Mouse (Mus musculus): ENCODE data around the gene Gm49355. TPM values are rescaled to one million over a fixed set of nuclear protein-coding genes. Genes with fewer than 3 reads are reported as not detected.
"Not testable (repeated sequence)": the region's sequence is repeated elsewhere in the genome, so short reads cannot be mapped to it uniquely, and the experiment has no call there.

Gm49355 gene
- total RNA-seq (2015; ENCODE audit: low replicate concordance) (not detected in 2 replicates), total RNA-seq (2017; ENCODE audit: low replicate concordance) (not detected in 2 replicates)

- ATAC-seq (replicated peaks; ENCODE audit: low FRiP score, poor library complexity, severe bottlenecking), result no peak
These were observed at the start of gene Gm49355 for GRCm38 (mm10) chr14:12283641-12284040. Gene Gm49355, plus strand, starts transcription at chr14:12283976.

GRCm38 (mm10) chr14:12243726-12244125, 40.0 kb upstream of the Gm49355 start:
- ATAC-seq (replicated peaks; ENCODE audit: low FRiP score, poor library complexity, severe bottlenecking), result no peak

DNA sequence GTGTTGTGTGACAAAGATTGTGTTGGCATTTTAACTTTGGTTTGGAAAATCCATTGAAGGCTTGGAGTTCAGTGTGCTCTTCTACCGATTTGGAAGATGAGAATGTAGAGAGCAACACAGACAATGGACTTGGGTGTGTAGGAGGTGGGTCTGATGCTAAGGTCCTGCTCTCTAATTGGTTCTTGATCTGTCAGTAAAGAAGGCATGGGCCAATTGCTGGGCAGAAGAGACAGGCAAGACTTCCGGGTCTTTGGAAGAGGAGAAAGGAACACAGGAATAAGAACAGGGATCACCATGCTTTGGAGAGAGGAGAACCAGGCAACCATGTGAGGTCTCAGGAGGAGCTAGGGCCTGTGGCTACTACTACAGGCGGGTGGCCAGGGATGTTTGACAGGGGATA, 7.7 kb upstream of the Gm49355 start:
- ATAC-seq (replicated peaks; ENCODE audit: low FRiP score, poor library complexity, severe bottlenecking), result no peak

GRCm38 (mm10) chr14:12284141-12284912, 551 bp downstream of the Gm49355 start, which contains the start of gene 3830406C13Rik:
Gene 3830406C13Rik, plus strand, starts transcription at chr14:12284173.
- ATAC-seq (replicated peaks; ENCODE audit: low FRiP score, poor library complexity, severe bottlenecking), result peak; percentile 96

GRCm38 (mm10) chr14:12289747-12290146, 6.0 kb downstream of the Gm49355 start:
- ATAC-seq (replicated peaks; ENCODE audit: low FRiP score, poor library complexity, severe bottlenecking), result not testable (repeated sequence)

DNA sequence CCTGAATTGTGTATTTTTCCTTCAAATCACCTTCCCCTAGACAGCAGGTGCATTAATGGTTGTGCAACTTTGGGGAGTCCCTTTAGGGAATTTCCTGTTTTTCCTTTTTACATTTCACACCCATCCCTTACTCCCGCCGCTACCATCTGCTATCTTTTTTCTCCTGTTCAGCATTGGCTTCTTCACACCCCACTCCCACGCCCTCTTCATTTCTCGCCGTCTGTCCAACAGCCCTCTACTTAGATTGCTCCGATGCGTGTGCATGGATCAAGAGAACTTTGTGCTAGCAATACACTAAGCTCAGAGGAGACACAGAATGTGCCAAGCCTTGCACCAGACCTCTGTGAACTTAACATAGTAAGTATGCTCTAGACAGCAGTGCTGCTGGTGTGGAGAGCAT, 12.6 kb downstream of the Gm49355 start:
- no peak for ATAC-seq (replicated peaks; ENCODE audit: low FRiP score, poor library complexity, severe bottlenecking)

- no peak for ATAC-seq (replicated peaks; ENCODE audit: low FRiP score, poor library complexity, severe bottlenecking)
These were observed 15.4 kb downstream of the Gm49355 start for GRCm38 (mm10) chr14:12299171-12299570.

GRCm38 (mm10) chr14:12299654-12300053, 15.9 kb downstream of the Gm49355 start:
- ATAC-seq (replicated peaks; ENCODE audit: low FRiP score, poor library complexity, severe bottlenecking), result no peak

DNA sequence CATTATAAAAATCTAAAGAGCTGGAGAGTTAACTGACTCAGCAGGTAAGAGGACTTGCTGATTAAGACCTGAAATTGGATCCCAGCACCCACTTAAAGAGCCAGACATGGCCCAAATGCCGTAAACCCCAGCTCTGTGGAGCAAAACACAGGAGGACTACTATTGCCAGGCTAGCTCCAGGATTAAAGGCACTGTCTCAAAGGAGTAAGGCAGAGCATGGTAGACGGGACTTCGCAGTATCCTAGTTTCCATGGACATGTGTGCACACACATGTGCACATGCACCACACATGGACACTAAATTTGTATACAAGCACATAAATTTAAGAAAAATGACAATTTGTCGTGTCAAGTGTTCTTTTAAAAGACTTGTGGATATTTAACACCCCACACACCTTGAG, 16.5 kb downstream of the Gm49355 start:
- ATAC-seq (replicated peaks; ENCODE audit: low FRiP score, poor library complexity, severe bottlenecking), result no peak

DNA sequence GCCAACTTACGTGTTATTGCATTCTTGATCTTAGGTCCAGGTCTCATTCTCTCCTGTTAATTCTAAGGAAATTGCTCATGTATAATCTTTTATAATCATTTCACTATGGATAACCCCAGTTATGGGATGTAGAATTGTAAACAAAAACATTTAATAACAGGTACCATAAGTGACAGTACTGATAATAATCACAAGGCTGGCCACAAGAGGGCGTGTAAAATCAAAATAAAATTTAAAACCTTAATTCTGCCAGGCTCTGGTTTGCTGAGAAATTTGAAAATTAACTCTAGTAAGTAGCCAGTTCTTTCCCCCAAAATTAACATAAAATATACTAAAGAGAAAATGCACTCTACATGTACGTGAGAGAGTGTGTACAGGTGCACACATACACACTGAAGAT, 16.9 kb downstream of the Gm49355 start:
- no peak for ATAC-seq (replicated peaks; ENCODE audit: low FRiP score, poor library complexity, severe bottlenecking)

GRCm38 (mm10) chr14:12303106-12303505, 19.3 kb downstream of the Gm49355 start:
- ATAC-seq (replicated peaks; ENCODE audit: low FRiP score, poor library complexity, severe bottlenecking), result no peak

DNA sequence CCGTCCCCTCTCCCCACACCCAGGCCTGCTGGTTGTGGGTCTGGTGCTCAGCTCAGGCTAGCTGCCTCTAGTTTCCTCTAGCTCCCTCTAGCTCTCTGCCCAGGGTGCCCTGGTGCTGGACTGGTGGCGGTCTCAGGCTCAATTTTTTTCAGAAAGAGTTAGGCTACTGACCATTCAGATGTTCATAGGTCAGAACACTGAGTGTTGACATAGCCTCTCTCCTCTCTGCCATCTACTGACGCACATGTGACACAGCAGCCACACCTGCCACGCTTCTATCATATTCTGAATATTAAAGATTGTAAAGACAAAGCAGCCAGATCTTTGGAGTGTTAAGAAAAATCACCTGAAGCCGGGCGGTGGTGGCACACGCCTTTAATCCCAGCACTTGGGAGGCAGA, 49.8 kb downstream of the Gm49355 start:
- ATAC-seq (replicated peaks; ENCODE audit: low FRiP score, poor library complexity, severe bottlenecking), result no peak

DNA sequence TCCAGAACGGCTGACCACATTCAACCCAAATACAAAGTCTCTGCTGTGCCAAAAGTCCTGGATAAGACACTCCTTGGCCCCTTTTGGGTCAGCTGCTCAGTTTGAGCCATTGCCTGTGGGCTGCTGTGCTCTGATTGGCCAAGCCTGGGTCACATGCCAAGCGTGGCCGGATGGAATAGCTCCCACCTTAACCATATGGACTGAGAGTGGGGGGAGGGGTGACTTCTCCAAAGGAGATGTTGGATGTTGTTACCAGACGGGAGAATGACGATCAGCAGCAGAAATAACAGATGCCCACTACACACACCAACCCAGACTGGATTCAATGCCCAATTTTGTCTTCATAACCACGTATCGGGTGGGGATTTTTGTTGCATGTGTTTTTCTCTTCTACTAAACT, 51.1 kb downstream of the Gm49355 start:
- ATAC-seq (replicated peaks; ENCODE audit: low FRiP score, poor library complexity, severe bottlenecking), result no peak

GRCm38 (mm10) chr14:12337421-12337997, 53.7 kb downstream of the Gm49355 start:
- ATAC-seq (replicated peaks; ENCODE audit: low FRiP score, poor library complexity, severe bottlenecking), result no peak

- no peak for ATAC-seq (replicated peaks; ENCODE audit: low FRiP score, poor library complexity, severe bottlenecking)
These were observed 54.4 kb downstream of the Gm49355 start for GRCm38 (mm10) chr14:12337998-12338809.

GRCm38 (mm10) chr14:12338811-12339565, 55.2 kb downstream of the Gm49355 start:
- no peak for ATAC-seq (replicated peaks; ENCODE audit: low FRiP score, poor library complexity, severe bottlenecking)

DNA sequence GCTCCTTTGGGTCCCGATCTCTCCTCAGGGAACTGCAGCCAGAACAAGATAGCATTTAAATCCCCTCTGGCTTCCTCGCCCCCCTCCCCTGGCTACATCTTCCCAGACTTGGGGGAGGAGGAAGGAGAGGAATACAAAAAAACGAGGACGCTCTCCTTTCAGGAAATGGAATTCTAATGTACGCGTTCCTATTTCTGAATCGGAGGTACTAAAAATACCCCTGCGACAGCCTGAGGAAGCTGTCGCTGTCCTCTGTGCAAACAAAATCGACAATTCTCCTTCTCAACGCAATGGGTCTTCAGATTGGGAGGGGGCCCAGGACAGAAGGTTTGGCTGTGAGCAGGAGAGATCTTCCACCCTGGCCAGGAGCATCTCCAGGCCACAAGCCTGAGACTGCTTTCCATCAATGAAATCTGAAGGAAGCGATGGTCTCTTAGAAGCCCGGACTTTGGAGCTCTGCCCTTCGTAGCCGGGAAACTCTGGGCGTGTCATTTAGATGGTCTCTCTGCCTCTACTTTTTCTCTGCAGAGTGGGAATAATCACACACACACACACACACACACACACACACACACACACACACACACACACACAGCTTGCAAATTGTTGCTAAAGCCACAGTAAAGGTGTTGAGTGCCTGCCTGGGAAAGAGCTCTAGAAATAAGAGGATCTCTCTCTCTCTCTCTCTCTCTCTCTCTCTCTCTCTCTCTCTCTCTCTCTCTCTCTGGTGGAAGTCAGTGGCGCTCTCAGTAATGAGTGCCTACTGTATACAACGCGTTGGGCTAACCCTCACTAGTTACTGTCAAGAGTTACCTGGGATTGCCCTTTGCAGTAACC, 56.7 kb downstream of the Gm49355 start:
- no peak for ATAC-seq (replicated peaks; ENCODE audit: low FRiP score, poor library complexity, severe bottlenecking)

- ATAC-seq (replicated peaks; ENCODE audit: low FRiP score, poor library complexity, severe bottlenecking), result no peak
These were observed 57.5 kb downstream of the Gm49355 start for GRCm38 (mm10) chr14:12341075-12341788.

Data from erythroblast, adult 5-6 weeks (primary cell).